Mouse (Mus musculus): ENCODE measurements around the gene BC051142. TPM values are rescaled to one million over a fixed set of nuclear protein-coding genes. Genes with fewer than 3 reads are reported as not detected.
A peak's percentile ranks its signal among the peaks of the same experiment; 100 is the strongest.
"Not testable (repeated sequence)": the region's sequence is repeated elsewhere in the genome, so short reads cannot be mapped to it uniquely, and the experiment has no call there.

Gene BC051142
- polyA plus RNA-seq, 1 experiment from 2014 or later: 0.86 TPM

DNA sequence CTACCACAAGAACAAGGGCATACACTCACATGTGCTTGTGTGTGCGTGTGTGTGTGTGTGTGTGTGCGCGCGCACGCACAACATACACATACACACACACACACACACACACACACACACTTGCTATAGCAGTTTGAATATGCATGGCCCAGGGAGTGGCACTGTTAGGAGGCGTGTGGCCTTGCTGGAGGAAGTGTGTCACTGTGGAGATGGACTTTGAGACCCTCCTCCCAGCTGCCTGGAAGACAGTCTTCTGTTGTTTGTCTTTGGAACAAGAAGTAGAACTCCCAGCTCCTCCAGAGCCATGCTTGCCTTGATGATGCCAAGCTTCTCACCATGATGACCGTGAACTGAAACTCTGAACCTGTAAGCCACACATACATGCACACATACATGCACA lies 43.4 kb downstream of the BC051142 start:
- TF ChIP-seq EP300 (optimal IDR thresholded peaks at IDR 0.05): no peak
- no peak for TF ChIP-seq CTCF (IDR thresholded peaks at IDR 0.05; ENCODE audit: low read depth)
- H3K36me3 ChIP-seq (ENCODE audit: control insufficient read depth, insufficient read depth, low read length): no peaks in the 10 kb centered on the region
- DNase-seq (ENCODE audit: low spot score): peak; percentile 31
- no peaks in the 10 kb centered on the region for H3K27me3 ChIP-seq (ENCODE audit: control insufficient read depth, insufficient read depth, low read length)
- H3K9ac ChIP-seq (ENCODE audit: low read length): no peak overlapping the region
- no peak overlapping the region for H3K27ac ChIP-seq (replicated peaks)
- H3K9me3 ChIP-seq (ENCODE audit: control insufficient read depth, low read length): no peaks in the 10 kb centered on the region
- H3K4me3 ChIP-seq (ENCODE audit: low read depth, low read length): no peak overlapping the region
- no peak for ATAC-seq (ENCODE audit: low FRiP score, low TSS enrichment)
- 85% methylated on average over 7 of the region's 7 CpGs for WGBS
- H3K4me2 ChIP-seq (replicated peaks; ENCODE audit: low read depth): no peak overlapping the region
- H3K4me1 ChIP-seq (replicated peaks; ENCODE audit: control insufficient read depth, insufficient read depth): no peaks in the 10 kb centered on the region

DNA sequence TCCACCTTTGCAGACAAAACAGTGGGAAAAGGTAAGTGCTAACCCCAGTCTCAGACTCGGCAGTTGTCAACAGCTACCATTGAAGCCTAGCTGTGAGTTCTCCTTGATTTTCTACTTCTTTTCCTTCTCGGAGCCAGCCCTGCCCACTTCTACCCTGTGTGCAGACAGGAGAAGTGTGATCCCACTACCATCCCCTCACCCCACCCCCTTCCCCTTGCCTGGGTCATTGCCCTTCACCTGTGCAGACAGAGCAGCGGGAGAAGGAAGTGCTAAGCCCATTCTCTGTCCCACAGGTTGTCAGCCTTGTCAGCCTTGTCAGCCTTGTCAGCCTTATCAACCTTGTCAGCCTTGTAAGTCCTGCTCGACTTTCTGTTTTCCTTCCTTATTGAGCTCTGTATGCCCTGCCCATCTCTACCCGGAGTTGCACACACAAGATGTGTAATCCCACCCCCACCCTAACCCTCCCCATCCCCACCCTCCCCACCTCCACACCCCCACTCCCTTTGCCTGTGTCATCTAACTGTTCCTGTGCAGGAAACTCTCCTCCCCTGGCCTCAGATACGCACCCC lies 49.9 kb downstream of the BC051142 start:
- DNase-seq (ENCODE audit: low spot score) (peak; percentile 42), ATAC-seq (ENCODE audit: low FRiP score, low TSS enrichment) (peak; percentile 69)
- Histone ChIP-seq H3K9me3 (ENCODE audit: control insufficient read depth, low read length) (no peaks in the 10 kb centered on the region), H3K4me3 (ENCODE audit: low read depth, low read length) (no peak overlapping the region), H3K9ac (ENCODE audit: low read length) (no peak overlapping the region), H3K27me3 (ENCODE audit: control insufficient read depth, insufficient read depth, low read length) (no peaks in the 10 kb centered on the region), H3K36me3 (ENCODE audit: control insufficient read depth, insufficient read depth, low read length) (no peaks in the 10 kb centered on the region), H3K4me2 (replicated peaks; ENCODE audit: low read depth) (no peak overlapping the region), H3K27ac (replicated peaks) (peak overlapping the region; percentile 53; the same call in 1 of the 2 replicates), H3K4me1 (replicated peaks; ENCODE audit: control insufficient read depth, insufficient read depth) (no peaks in the 10 kb centered on the region)
- TF ChIP-seq CTCF (IDR thresholded peaks at IDR 0.05; ENCODE audit: low read depth): no peak
- TF ChIP-seq EP300 (optimal IDR thresholded peaks at IDR 0.05): no peak
- 35% methylated on average over 6 of the region's 6 CpGs for WGBS

DNA sequence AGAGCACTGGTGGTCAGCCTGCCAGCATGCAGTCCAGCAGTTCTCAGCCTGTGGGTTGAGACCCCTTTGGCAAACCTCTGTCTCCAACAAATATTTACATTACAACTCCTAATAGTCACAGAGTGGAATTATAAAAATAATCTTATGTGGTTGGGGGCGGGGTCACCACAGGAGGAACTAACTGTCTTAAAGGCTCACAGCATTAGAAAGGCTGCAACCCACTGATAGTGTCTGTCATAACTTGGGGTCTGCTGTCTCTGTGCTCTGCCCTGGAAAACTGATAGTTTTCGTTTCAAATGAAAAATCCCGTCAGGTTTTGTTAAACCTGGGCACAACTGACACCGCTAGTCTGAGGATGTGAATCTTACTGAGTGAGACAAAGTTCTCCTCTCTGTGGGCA lies 59.0 kb downstream of the BC051142 start:
- Histone ChIP-seq H3K4me1 (replicated peaks; ENCODE audit: control insufficient read depth, insufficient read depth) (no peaks in the 10 kb centered on the region), H3K9me3 (ENCODE audit: control insufficient read depth, low read length) (no peaks in the 10 kb centered on the region), H3K4me3 (ENCODE audit: low read depth, low read length) (no peak overlapping the region), H3K9ac (ENCODE audit: low read length) (no peak overlapping the region), H3K27ac (replicated peaks) (no peak overlapping the region), H3K36me3 (ENCODE audit: control insufficient read depth, insufficient read depth, low read length) (no peaks in the 10 kb centered on the region), H3K27me3 (ENCODE audit: control insufficient read depth, insufficient read depth, low read length) (no peaks in the 10 kb centered on the region), H3K4me2 (replicated peaks; ENCODE audit: low read depth) (no peak overlapping the region)
- DNase-seq (ENCODE audit: low spot score): no peak
- peak; percentile 38; the same call in 1 of the 2 replicates for ATAC-seq (ENCODE audit: low FRiP score, low TSS enrichment)
- TF ChIP-seq EP300 (optimal IDR thresholded peaks at IDR 0.05): no peak
- no peak for TF ChIP-seq CTCF (IDR thresholded peaks at IDR 0.05; ENCODE audit: low read depth)
- WGBS: 57% methylated on average over 4 of the region's 4 CpGs

DNA sequence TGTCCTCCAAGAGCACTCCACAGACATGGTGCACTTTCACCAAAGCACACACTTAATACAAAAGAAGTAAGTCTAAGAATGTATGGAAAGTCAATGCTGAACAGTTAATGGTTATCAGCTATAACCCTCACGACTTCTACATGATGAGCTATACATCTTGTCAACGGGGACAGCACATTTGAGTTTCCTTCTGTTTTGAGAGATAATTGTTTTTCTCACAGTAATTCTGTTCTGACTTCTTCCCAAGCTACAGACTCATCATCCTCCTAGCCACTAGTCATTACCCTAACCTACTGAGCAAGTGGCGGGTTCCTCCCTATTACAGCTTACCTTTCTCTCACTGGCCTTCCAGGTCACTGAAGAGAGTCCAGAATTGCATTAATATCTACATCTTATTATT lies 60.6 kb downstream of the BC051142 start:
- H3K27me3 ChIP-seq (ENCODE audit: control insufficient read depth, insufficient read depth, low read length): no peaks in the 10 kb centered on the region
- H3K9me3 ChIP-seq (ENCODE audit: control insufficient read depth, low read length): no peaks in the 10 kb centered on the region
- H3K9ac ChIP-seq (ENCODE audit: low read length): no peak overlapping the region
- DNase-seq (ENCODE audit: low spot score): no peak
- no peak overlapping the region for H3K4me3 ChIP-seq (ENCODE audit: low read depth, low read length)
- ATAC-seq (ENCODE audit: low FRiP score, low TSS enrichment): no peak
- H3K27ac ChIP-seq (replicated peaks): no peak overlapping the region
- no peaks in the 10 kb centered on the region for H3K36me3 ChIP-seq (ENCODE audit: control insufficient read depth, insufficient read depth, low read length)
- TF ChIP-seq CTCF (IDR thresholded peaks at IDR 0.05; ENCODE audit: low read depth): no peak
- TF ChIP-seq EP300 (optimal IDR thresholded peaks at IDR 0.05): no peak
- H3K4me1 ChIP-seq (replicated peaks; ENCODE audit: control insufficient read depth, insufficient read depth): no peaks in the 10 kb centered on the region
- H3K4me2 ChIP-seq (replicated peaks; ENCODE audit: low read depth): no peak overlapping the region
- WGBS: 74% methylated on average over 3 of the region's 3 CpGs

DNA sequence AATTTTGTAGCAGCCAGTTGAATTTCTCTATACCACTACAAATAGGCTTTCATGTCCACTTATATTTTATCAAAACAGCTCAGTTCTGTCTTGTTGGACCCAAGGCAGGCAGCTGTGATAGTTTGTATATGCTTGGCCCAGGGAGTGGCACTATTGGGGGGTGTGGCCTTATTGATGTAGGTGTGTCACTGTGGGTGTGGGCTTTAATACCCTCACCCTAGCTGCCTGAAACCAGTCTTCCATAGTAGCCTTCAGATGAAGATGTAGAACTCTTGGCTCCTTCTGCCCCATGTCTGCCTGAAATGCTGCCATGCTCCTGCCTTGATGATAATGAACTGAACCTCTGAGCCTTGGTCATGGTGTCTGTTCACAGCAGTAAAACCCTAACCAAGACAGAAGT lies 67.3 kb downstream of the BC051142 start:
- peak; percentile 67; the same call in 1 of the 2 replicates for ATAC-seq (ENCODE audit: low FRiP score, low TSS enrichment)
- not testable (repeated sequence) for H3K4me2 ChIP-seq (replicated peaks; ENCODE audit: low read depth); H3K36me3 ChIP-seq (ENCODE audit: control insufficient read depth, insufficient read depth, low read length); H3K27ac ChIP-seq (replicated peaks); DNase-seq (ENCODE audit: low spot score); H3K4me1 ChIP-seq (replicated peaks; ENCODE audit: control insufficient read depth, insufficient read depth); H3K4me3 ChIP-seq (ENCODE audit: low read depth, low read length); H3K27me3 ChIP-seq (ENCODE audit: control insufficient read depth, insufficient read depth, low read length); H3K9ac ChIP-seq (ENCODE audit: low read length); H3K9me3 ChIP-seq (ENCODE audit: control insufficient read depth, low read length)

DNA sequence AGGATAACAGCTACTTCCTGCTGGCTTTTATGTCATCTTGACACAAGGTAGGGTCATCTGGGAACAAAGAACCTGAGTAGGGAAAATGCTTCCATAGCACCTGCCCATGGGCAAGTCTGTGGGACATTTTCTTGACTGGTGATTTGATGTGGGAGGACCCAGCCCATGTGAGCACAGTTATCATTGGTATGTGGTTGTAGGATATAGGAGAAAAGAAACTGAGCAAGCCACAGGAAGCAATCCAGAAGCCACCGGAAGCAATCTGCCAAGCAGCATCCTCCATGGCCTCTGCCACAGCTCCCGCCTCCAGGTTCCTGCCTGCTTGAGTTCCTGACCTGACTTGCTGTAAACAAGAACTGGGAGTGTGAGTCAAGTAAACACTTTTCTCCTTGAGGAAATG lies 71.9 kb downstream of the BC051142 start:
- ATAC-seq (ENCODE audit: low FRiP score, low TSS enrichment) (no peak), DNase-seq (ENCODE audit: low spot score) (no peak)
- Histone ChIP-seq H3K27me3 (ENCODE audit: control insufficient read depth, insufficient read depth, low read length) (no peaks in the 10 kb centered on the region), H3K36me3 (ENCODE audit: control insufficient read depth, insufficient read depth, low read length) (no peaks in the 10 kb centered on the region), H3K9ac (ENCODE audit: low read length) (no peak overlapping the region), H3K9me3 (ENCODE audit: control insufficient read depth, low read length) (no peaks in the 10 kb centered on the region), H3K4me3 (ENCODE audit: low read depth, low read length) (no peak overlapping the region), H3K27ac (replicated peaks) (no peak overlapping the region), H3K4me1 (replicated peaks; ENCODE audit: control insufficient read depth, insufficient read depth) (no peaks in the 10 kb centered on the region), H3K4me2 (replicated peaks; ENCODE audit: low read depth) (no peak overlapping the region)
- 58% methylated on average over 2 of the region's 2 CpGs for WGBS
- no peak for TF ChIP-seq CTCF (IDR thresholded peaks at IDR 0.05; ENCODE audit: low read depth)

Measured in stomach, postnatal 0 days (tissue).